Mouse (Mus musculus): ENCODE measurements around the gene Pigr. TPM values are rescaled to one million over a fixed set of nuclear protein-coding genes. Genes with fewer than 3 reads are reported as not detected.

The Pigr gene
- polyA plus RNA-seq (2016; fragmentation: Nextera tagmentation; extraction: Ambion mirVana) = not detected in 2 replicates

DNA sequence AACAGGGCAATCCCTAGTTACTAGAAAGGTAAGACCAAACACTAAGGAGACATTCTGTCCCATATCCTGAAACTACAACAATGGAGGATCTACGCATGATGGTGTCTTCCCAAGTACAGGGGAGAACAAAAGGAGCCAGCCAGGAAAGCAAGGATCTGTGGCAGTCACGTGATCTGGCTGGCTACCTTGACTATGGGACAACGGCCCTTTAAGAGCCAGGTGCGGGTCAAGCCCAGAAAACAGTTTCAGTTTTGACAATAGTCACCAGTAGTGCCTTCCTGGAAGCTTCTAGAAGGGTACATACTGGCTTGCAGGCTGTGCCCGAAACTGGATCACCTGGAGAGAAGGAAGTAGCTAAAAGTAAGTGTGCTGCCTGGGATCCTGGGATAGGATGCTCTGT is at the start of gene Pigr:
Gene Pigr (plus strand): TSS at position 237 of the 400 bp plus-strand sequence.
- WGBS = 92% methylated on average over 5 of the region's 5 CpGs
- no peak within 1 kb of the TSS for H3K4me3 ChIP-seq
- no peak within 1 kb of the TSS for H3K4me2 ChIP-seq (replicated peaks)
- H3K9ac ChIP-seq (replicated peaks) = no peak within 1 kb of the TSS
- no peak for ATAC-seq (ENCODE audit: low FRiP score, low read depth)
- no peaks in the 10 kb centered on the region for H3K36me3 ChIP-seq
- no peaks in the 10 kb centered on the region for H3K4me1 ChIP-seq
- no peak within 1 kb of the TSS for H3K27ac ChIP-seq (replicated peaks)
- H3K27me3 ChIP-seq = no peaks in the 10 kb centered on the region
- no peaks in the 10 kb centered on the region for H3K9me3 ChIP-seq

DNA sequence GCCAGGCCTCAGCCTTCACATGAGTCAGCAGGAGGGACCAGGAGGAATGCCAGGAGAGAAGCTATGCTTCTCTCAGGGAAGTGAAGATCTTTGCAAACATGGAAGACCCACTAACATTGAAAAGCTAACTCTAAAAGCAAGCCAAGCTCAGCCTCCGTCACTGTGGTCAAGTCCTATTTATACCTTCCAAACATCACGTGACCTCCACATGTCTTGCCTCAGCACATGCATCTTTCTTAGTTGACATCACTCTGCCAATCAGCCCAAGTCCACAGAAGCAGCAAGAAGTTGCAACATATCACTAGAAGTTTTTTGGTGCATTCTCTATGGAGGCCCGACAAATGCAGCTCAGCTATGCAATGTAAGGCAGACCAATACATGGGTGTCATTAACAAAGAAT is 46.6 kb upstream of the Pigr start:
- ATAC-seq (ENCODE audit: low FRiP score, low read depth) = no peak
- no peak overlapping the region for H3K27ac ChIP-seq (replicated peaks)
- H3K4me1 ChIP-seq = 0 out of 2 replicates have a peak, but pooled peaks cover 4% of the 10 kb centered on the region
- no peaks in the 10 kb centered on the region for H3K36me3 ChIP-seq
- H3K9ac ChIP-seq (replicated peaks) = no peak overlapping the region
- H3K4me3 ChIP-seq = no peak overlapping the region
- no peaks in the 10 kb centered on the region for H3K9me3 ChIP-seq
- H3K27me3 ChIP-seq = no peaks in the 10 kb centered on the region
- H3K4me2 ChIP-seq (replicated peaks) = no peak overlapping the region
- WGBS = 88% methylated on average over 3 of the region's 3 CpGs

DNA sequence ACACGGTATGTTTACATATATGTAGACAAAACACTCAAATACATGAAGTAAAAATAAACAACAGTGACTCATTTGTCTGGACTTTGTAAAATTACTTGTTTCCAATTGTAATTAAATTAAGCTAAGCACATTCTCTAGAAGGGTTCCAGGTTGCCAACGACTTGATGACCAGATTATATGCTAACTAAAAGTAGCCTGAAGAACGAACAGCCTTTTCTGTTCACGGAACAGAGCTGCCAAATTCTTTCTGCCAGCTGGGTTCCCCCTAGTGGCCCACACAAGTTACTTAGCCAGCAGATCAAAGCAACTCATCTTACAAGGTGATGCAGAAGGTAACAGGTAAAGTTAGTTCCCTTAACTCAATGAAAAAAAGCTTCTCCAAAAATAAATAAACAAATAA is 42.4 kb upstream of the Pigr start:
- no peaks in the 10 kb centered on the region for H3K9me3 ChIP-seq
- H3K36me3 ChIP-seq = no peaks in the 10 kb centered on the region
- no peak for ATAC-seq (ENCODE audit: low FRiP score, low read depth)
- no peak overlapping the region for H3K27ac ChIP-seq (replicated peaks)
- H3K4me2 ChIP-seq (replicated peaks) = no peak overlapping the region
- no peaks in the 10 kb centered on the region for H3K27me3 ChIP-seq
- no peak overlapping the region for H3K4me3 ChIP-seq
- WGBS = 33% methylated on average over 4 of the region's 4 CpGs
- no peak overlapping the region for H3K9ac ChIP-seq (replicated peaks)
- no peaks in the 10 kb centered on the region for H3K4me1 ChIP-seq

DNA sequence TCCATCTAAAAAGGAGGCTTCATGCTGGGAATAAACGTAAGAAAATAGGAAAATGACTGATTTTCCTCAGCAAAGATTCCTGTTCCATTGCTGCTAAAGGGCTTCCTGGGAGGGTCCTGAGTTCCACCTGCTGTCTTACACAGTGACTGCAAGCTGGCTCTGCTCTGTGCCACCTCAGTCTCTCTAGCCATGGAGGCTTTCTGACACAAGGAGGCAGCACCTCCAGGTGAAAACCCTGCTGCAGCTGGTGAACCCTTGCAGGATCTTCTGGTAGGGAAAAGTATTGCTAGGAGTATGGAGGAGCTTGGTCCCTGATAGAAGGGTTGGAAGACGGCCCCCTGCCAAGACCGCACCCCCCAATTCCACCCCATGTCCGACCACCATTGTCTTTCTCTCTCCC is 39.5 kb upstream of the Pigr start:
- Histone ChIP-seq H3K27ac (replicated peaks) (no peak overlapping the region), H3K36me3 (no peaks in the 10 kb centered on the region), H3K4me1 (peaks cover 7% of the 10 kb centered on the region), H3K9me3 (peaks cover 3% of the 10 kb centered on the region; the same call in 1 of the 2 replicates), H3K27me3 (no peaks in the 10 kb centered on the region), H3K4me3 (no peak overlapping the region), H3K9ac (replicated peaks) (no peak overlapping the region), H3K4me2 (replicated peaks) (no peak overlapping the region)
- no peak for ATAC-seq (ENCODE audit: low FRiP score, low read depth)
- 41% methylated on average over 3 of the region's 4 CpGs for WGBS

DNA sequence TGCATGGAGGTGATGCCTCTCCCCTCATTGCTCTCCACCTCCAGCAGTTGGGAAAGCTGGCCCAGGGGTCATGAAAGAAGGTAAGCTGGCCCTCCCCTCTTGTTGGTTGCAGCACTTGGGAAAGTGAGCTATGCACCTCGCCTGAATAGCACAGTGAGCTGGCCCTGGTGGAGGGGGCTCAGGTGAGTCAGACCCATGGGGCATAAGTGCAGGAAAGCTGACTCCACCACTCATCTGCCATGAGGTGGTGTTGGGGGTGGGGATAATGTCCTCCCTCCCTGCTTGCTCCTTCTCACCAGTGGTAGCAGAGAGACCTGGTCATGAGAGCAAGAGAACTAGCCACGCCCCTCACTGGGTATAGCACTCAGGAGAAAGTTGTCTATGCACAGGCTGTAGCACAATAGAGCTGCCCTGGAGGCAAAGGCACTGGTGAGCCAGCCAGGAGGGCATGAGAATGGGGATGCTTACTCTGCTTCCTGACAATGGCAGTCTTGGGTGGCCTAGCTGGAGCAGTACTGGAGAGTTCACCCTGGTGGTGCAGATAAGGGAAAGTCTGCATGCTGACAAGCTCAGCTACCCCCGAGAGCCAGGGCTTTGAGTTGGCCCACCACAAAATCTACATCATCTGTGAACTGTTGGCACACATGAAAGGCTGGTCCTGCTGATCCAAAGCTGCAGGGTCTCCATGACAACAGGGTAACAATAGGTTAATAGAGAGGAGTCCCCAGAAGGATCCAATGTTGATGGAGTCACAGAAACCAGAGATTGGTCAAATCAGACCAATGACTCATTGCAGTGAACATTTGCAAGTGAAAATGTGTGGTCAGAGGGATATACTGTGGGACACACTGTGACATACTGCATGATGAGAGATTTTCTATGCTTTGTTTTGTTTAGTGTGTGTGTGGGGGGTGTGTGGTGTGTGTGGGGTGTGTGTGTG is 36.7 kb upstream of the Pigr start:
- Histone ChIP-seq H3K27me3 (no peaks in the 10 kb centered on the region), H3K27ac (replicated peaks) (no peak overlapping the region), H3K9me3 (peaks cover 8% of the 10 kb centered on the region), H3K4me2 (replicated peaks) (no peak overlapping the region), H3K9ac (replicated peaks) (no peak overlapping the region), H3K36me3 (no peaks in the 10 kb centered on the region), H3K4me3 (no peak overlapping the region), H3K4me1 (peaks cover 7% of the 10 kb centered on the region)
- peak; percentile 68 for ATAC-seq (ENCODE audit: low FRiP score, low read depth)
- 52% methylated on average over 3 of the region's 3 CpGs for WGBS

DNA sequence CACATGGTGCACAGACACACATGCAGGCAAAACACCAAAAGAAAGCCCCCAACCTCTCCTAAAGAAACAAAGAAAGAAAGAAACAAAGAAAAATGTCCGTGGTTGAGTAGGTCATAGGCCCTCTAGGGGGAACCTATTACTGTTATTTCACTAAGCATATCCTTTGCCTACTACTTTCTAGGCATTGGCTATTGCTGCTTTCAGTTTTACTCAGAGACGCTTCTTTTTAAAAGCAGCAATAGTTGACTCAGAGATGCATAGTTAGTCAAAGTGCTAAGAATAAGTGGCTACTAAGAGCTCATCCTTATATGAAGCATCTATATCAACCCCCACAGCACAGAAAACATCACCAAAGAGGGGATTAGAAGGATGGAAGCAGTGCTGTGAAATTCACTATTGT is 31.2 kb upstream of the Pigr start:
- Histone ChIP-seq H3K4me1 (no peaks in the 10 kb centered on the region), H3K36me3 (no peaks in the 10 kb centered on the region), H3K4me2 (replicated peaks) (no peak overlapping the region), H3K4me3 (no peak overlapping the region), H3K9ac (replicated peaks) (no peak overlapping the region), H3K27me3 (no peaks in the 10 kb centered on the region), H3K27ac (replicated peaks) (no peak overlapping the region), H3K9me3 (peaks cover 8% of the 10 kb centered on the region)
- ATAC-seq (ENCODE audit: low FRiP score, low read depth) = no peak
- WGBS = 74% methylated on average over 2 of the region's 2 CpGs

DNA sequence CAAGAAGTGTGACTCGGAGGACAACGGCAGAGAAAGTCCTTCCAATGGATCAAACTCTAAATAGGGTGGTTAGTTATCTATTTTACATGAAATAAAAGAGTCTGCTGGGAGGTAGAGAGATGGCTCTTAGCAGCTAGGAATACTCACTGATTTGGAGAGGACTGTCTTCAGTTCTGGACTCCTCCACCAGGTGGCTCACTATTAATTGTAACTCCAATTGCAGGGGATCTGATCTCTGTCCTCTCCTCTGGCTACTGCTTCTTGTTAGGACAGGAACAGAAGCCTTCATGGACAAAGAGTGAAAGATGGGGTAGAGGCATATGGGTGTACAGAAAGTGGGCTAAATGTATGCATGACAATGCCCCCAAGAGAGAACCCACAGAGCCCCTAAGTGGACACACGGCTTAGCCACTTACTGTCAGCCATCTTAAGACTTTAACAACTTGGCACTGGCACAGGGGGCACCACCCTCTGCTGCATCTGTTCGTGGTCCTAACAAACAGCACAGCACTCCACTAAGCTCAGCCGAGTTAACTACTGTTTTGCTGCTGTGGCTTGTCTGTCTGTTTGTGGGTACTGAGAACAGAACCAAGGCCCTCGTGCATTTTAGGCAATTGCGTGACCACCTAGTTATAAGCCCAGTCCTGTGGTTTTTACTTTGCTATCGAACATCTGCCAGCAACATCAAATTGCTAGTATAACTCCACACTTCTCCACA is 29.4 kb upstream of the Pigr start:
- H3K4me2 ChIP-seq (replicated peaks) = no peak overlapping the region
- WGBS = 80% methylated on average over 8 of the region's 8 CpGs
- H3K4me1 ChIP-seq = no peaks in the 10 kb centered on the region
- H3K9ac ChIP-seq (replicated peaks) = no peak overlapping the region
- peak; percentile 56; the same call in 1 of the 2 replicates for ATAC-seq (ENCODE audit: low FRiP score, low read depth)
- peaks cover 4% of the 10 kb centered on the region; the same call in 1 of the 2 replicates for H3K9me3 ChIP-seq
- H3K27me3 ChIP-seq = no peaks in the 10 kb centered on the region
- no peak overlapping the region for H3K27ac ChIP-seq (replicated peaks)
- no peak overlapping the region for H3K4me3 ChIP-seq
- H3K36me3 ChIP-seq = no peaks in the 10 kb centered on the region

DNA sequence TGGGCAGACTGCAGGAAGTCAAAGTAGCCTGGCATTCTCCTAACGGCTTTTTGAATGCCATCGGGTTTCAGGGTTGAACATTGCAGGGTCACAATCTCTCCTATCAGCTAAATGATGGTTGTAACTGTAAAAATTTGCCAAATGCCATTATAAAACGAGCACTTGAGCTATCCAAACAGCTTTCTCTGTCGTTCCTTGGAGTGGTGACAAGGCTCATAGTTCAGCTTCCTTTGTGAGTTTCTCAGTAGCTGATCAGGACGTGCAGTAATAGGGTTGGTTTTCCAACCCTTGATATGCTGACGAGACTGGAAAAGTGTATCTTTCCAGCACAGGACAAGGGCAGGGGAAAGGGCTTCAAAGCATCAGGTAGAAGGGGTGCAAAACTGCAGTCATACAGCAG is 28.4 kb upstream of the Pigr start:
- no peak overlapping the region for H3K4me3 ChIP-seq
- 77% methylated on average over 6 of the region's 6 CpGs for WGBS

DNA sequence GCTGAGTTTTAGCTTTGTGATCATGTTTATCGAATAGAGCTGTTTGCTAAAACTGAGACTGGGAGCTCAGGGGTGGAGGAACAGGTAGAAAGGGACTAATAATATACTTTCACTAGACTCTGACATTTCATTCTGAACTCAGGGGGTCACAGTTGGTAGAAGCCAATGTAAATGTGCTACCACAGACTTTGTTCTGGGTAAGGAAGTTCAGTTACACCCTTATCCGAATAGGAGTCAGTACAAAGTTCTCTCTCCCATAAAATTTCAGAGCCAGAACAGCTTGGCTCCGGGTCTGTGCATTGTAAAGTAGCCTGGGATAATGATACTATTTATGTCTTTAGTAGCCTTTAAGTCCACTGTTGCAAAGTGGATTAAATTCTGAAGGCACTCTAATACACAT is 27.9 kb upstream of the Pigr start:
- Histone ChIP-seq H3K4me2 (replicated peaks) (no peak overlapping the region), H3K4me3 (no peak overlapping the region), H3K27ac (replicated peaks) (no peak overlapping the region), H3K27me3 (no peaks in the 10 kb centered on the region), H3K9me3 (no peaks in the 10 kb centered on the region), H3K4me1 (no peaks in the 10 kb centered on the region), H3K36me3 (no peaks in the 10 kb centered on the region), H3K9ac (replicated peaks) (no peak overlapping the region)
- no peak for ATAC-seq (ENCODE audit: low FRiP score, low read depth)
- WGBS = 79% methylated on average over 3 of the region's 3 CpGs

More for the DNA sequence above, 28.4 kb upstream of the Pigr start:
- Histone ChIP-seq H3K4me2 (replicated peaks) (no peak overlapping the region), H3K9me3 (no peaks in the 10 kb centered on the region), H3K36me3 (no peaks in the 10 kb centered on the region), H3K27ac (replicated peaks) (no peak overlapping the region), H3K27me3 (no peaks in the 10 kb centered on the region), H3K9ac (replicated peaks) (no peak overlapping the region), H3K4me1 (no peaks in the 10 kb centered on the region)
- no peak for ATAC-seq (ENCODE audit: low FRiP score, low read depth)

DNA sequence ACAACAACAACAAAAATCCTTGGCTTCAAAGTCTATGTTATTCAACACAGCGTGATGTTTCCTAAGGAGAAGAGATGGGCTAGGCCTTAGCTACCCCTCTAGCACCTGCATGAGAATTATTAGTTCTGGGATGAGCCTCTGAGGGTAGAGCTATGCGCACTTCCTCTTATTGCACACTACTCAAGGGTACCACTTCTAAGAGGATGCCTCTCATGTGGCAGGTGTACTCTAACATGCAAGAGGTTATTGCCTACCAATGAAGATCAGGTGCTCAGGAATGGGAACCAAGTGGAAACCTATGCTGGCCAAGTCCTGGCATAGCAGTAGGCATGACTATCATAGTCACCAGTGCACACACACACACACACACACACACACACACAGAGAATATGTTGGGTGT is 27.1 kb upstream of the Pigr start:
- no peak for ATAC-seq (ENCODE audit: low FRiP score, low read depth)
- Histone ChIP-seq H3K27ac (replicated peaks) (no peak overlapping the region), H3K27me3 (no peaks in the 10 kb centered on the region), H3K9ac (replicated peaks) (no peak overlapping the region), H3K4me1 (no peaks in the 10 kb centered on the region), H3K36me3 (no peaks in the 10 kb centered on the region), H3K9me3 (no peaks in the 10 kb centered on the region), H3K4me3 (no peak overlapping the region), H3K4me2 (replicated peaks) (no peak overlapping the region)
- WGBS = 93% methylated on average over 2 of the region's 2 CpGs

DNA sequence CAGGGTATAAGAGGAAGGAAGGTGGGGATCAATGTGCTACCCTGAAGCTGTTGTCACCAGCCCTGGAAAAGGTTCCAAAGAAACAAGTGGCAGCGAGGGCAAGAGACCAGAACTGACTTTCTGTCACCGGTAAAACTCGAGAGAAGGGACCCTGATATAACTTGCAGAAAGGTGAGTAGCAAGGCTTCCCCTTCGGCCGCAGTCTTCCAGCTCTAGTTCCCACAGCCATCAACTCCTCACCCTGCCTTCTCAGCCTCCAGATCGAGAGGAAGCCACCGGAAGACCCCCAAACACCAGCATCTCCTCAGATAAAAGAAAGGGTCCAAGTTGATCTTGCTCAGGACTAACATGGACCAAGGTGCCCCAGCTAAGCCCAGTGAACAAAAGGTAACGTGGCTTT is 25.9 kb upstream of the Pigr start, which contains the start of gene Fcamr:
Gene Fcamr (plus strand): TSS at position 301 of the 400 bp plus-strand sequence.
- no peaks in the 10 kb centered on the region for H3K27me3 ChIP-seq
- WGBS = 85% methylated on average over 8 of the region's 8 CpGs
- H3K27ac ChIP-seq (replicated peaks) = no peak within 1 kb of the TSS
- no peak within 1 kb of the TSS for H3K4me3 ChIP-seq
- no peaks in the 10 kb centered on the region for H3K36me3 ChIP-seq
- ATAC-seq (ENCODE audit: low FRiP score, low read depth) = no peak
- H3K9me3 ChIP-seq = no peaks in the 10 kb centered on the region
- H3K4me2 ChIP-seq (replicated peaks) = no peak within 1 kb of the TSS
- H3K4me1 ChIP-seq = no peaks in the 10 kb centered on the region
- no peak within 1 kb of the TSS for H3K9ac ChIP-seq (replicated peaks)

DNA sequence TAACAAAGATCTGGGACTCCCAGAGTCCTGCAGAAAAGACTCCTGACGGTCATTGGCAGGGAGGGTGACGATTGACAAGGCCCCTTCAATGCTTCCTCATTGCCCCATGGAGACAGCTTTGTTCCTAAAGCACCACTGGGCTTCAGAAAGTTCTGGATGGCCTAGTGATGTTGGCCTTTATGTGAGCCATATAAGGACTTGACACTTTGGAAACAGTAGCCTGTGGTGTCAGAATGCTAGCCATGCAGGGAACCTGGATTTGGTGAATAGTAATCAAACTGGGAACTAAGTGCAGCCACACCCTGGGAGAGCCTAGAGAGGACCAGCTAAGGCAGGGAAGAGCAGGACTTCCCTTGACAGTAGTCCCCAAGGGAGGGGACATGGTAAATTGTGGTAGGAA is 25.0 kb upstream of the Pigr start:
- 68% methylated on average over 2 of the region's 2 CpGs for WGBS
- ATAC-seq (ENCODE audit: low FRiP score, low read depth) = no peak
- H3K4me2 ChIP-seq (replicated peaks) = no peak overlapping the region
- no peaks in the 10 kb centered on the region for H3K9me3 ChIP-seq
- H3K4me3 ChIP-seq = no peak overlapping the region
- no peak overlapping the region for H3K27ac ChIP-seq (replicated peaks)
- no peaks in the 10 kb centered on the region for H3K36me3 ChIP-seq
- H3K27me3 ChIP-seq = no peaks in the 10 kb centered on the region
- H3K4me1 ChIP-seq = no peaks in the 10 kb centered on the region
- no peak overlapping the region for H3K9ac ChIP-seq (replicated peaks)
